Mouse (Mus musculus) cerebellum, postnatal 25 days (tissue): ENCODE data around the gene Msi2.
A peak's percentile ranks its signal among the peaks of the same experiment; 100 is the strongest.

Source experiments
- DNase-seq, 2 experiments: peaks; one replicate each; pipeline ENCODE4 v3.0.0; 2021; ENCODE audit warnings: mixed read lengths in 2 of 2

The Msi2 gene

DNA sequence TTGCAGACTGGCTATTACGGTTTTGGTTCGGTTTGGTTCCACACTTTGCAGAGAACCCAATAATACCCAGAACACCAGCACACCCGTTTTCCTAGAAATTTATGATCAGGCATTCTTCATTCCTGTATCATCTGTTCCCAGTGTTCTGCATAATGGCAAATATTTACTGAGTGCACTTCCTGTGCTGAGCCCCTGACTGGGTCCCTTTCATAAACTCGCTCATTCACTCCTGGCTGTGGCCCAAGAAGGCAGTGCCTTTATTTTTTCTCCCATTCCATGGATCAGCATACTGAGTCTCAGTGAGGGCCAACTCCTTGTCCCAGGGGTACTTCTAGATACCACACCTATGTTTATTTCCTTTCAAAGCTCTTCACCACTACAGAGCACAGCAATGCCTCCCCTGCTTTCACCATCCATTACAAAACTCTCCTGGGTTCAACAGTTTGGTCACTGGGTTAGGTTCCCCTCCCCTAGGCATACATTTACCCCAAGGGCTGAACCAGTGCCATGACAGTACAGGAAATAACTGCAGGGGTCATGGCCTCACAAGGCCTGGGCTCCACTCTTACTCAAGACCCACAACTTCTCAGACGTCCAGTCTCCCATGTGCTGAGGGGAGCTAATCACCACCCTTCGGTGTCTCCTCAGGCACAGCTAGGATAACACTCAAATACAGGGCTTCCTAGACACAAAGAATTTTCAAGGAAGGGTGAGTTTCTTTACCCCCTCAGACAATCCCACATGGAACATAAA lies 160.3 kb downstream of the Msi2 start:
- no peak for DNase-seq

DNA sequence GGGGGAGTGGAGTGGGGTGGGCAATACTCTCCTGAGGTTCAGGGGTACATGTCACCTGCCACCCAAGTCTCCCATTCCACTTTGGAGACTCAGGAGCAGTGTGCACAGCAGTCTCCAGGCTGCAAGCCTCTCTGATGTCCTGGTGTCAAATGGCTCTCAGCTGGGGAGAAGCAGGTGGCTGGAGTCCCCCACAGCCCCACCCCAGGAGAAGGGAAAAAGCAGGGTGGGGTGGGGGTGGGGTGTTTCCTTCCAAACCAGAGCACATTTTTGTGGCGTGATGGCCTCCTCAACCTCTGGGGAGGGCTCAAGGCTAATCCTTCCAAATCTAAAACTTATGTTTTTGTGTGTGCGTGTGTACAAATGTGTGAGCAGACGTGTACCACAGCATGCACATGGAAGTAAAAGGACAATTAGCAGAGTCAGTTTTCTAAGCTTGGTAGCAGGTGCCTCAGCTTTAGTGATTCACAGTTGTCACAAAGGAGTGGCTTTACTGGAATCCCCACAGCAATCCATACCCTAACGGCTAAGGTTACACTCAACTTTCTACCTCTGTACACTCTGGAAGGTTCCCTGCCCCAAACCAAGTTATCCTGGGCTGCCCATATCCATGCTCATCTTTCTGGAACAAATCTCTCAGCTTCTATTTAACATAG lies 161.1 kb downstream of the Msi2 start:
- DNase-seq = no peak

DNA sequence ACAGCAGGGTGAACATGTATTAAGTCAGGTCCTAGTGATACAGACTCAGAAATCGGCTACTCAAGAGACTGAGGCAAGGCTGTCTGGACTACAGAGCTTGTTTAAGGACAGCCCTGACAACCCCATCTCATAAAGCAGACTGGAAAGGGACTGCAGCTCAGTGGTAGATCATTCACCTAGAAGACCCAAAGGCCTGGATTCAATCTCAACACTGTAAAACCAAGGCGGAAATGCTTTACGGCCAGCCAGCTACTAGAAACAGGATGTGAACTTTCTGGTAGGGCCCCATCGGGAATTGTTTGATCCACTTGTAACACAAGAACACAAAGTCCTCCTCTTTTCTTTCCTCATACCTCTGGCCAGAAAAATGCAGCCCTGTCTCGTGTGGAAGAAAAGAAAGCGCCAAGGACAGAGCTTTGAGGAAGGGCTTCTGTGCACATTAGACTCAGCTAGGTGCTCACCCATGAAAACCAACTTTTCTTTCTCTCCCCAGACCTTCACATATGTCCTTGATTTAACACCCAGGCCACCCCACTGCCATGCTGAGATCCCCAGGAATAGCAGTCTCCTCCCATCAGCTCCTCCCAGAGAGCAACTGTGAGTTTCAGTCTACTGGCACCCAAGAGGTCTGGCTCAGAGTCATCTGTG lies 162.3 kb downstream of the Msi2 start:
- no peak for DNase-seq

DNA sequence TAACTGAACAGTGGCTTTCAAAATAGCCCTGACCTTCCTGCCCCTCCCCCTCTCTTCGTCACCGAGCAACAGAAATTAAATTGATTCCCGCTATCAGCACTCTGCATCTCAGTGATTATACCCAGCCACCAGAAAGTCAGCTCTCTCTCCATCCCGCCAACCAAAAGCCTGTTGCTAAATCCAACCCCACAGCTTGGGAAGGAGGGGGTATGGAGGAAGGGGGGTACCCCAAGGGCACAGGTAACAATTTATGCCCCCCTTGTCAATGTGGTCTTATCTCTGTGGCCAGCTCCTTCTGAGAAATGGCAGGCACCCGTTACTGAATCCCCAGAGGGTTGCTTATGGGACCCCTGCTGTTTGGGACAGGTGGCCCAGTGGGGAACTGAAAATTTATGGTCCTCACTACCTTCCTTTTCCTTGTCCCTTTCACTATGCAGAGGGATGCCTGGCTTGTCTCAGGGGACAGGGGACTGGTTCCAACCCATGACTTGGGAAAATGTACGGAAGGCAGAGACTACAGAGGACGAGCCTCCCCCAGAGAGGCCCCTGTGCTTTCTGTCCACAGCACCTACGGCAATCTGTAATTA lies 163.0 kb downstream of the Msi2 start:
- no peak for DNase-seq

DNA sequence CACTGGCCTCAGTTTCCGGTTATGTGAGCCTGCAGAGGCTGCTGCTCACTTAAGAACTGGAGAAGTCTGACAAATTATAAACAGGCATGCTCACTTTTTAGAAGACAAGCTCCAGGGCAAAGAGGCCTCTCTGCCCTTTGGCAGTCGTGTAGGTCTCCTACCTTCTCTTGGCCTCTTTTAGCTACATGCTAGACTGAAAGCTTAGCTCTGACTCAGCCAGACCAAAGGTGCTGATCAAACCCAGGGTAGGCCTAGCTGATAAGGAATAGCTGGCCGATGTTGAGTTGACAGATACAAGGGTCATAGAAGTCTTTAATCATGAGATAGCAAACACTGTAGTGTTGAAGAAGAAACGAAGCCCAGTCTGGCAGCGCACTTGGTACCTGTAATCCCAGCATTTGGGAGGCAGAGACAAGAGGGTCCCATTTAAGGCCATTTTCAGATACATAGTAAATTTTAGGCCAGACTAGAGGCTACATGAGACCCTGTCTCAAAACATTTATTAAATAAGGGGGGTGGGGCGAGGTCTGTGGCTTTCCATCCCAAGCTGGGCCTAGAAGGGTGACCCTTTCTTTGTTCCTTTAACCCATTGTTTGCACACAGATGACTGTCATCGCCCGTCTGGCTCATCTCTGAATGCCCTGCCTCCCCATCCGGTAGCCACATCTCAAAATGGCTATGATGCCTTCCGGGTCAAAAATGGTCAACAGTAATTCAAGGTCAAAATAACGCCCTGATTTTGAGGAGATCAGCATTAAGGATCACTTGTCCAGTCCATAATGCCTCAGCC lies 164.6 kb downstream of the Msi2 start:
- no peak for DNase-seq

DNA sequence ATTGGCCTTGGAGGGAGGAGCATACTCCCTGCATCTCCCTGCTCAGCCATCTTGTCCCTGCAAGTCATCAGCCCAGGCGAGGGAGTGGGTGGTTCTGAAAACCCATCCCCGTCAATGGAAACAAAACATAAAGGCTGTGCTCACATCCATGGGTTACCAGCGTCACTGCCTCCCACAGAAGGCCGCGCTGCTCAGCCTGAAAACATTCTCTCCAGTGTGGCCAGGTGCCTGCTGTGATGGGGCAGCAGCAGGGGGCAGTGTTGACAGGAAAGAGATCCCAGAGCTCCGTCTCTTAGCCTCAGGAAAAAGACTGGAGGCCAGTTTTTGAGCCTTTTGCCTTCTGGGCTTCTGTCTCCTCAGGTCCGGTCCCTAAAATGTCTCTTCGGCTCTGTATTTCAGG lies 165.3 kb downstream of the Msi2 start:
- DNase-seq = peak; percentile 80 to 85

DNA sequence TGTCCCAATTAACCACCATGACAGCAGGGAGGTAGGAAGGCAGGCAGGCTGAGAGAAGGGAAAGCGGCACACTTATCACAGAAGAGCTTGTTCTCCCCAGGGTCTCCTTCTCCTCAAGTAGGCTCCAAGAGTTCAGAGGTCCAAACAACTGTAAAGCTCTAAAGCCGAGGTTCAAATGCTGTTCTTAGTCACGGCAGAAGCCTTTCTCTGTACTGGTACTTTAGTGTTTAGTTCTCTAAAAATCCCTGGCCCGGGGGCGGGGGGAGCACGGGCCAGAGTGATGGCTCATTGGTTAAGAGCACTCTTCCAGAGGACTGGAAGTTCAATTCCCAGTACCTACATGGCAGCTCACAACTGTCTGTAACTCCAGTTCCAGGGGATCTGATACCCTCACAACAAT lies 165.9 kb downstream of the Msi2 start:
- no peak for DNase-seq

DNA sequence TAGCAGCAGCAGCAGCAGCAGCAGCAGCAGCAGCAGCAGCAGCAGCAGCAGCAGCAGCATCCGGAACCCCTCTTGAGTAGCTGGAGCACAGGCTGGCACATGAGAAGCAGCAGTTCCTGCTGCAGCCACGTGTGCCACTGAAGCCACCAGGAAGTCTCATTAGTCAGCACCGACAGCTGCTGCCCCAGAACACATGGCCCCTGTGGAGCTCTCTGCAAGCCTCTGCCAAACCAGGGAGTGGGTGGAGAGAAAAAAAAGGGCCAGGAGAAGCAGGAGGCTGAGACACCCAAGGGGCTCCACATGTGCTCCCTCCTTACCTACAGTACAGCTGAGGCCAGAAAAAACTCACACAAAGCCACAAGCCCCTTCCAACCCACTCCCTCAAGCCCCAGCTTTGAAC lies 167.3 kb downstream of the Msi2 start:
- no peak for DNase-seq

DNA sequence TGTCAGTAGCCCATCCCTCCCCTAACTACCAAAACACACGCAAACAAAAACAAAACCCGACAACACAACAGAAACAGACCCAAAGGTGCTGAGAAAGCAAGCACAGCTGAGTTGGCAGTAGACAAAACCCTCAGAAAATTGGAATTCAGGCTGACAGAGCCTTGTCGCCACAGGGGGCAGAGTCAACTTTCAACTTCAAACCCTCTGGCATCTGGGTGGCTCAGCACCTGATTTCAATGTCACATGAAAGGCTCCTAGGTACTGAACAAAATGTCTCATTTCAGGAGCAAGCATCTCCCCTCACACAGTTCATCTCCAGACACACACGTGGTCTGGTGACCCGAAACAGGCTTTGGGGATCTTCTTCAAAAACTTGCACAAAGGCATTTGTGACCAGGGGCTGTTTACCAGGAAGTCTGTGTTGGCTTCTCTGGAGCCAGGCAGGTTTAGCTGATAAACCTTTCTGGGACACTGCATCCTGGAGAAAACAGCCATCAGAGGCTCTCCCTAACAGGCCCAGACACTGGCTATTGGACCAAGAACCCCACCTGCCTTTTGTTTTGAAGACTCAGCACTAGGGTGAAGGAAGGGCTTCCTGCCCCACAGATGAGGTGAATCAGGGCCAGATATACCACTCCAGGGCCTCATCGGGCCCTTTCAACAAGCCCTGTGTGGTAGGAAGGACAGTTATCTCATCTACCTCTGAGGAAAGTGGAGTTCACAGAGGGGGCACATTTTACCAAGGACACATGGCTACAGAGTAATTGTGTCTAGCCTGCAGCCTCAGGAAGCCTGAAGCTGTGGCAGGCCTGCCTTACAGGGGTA lies 168.0 kb downstream of the Msi2 start:
- no peak for DNase-seq

DNA sequence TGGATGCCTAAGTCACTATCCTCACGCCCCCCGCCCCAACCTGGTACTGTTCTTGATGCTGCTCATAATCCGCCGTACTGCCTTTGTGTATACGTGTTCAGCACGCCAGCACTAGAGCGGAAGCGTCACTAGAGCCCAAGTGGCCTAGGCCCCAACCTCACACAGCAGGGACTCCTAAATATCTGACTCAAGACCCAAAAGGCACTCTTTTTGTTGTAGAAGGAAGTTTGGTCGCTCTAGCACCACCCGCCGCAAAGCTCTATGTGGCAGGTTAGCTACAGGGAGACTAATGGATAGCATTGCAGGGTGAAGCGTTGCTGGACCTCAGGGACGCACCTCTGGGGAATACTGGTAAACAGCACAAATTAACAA lies 168.8 kb downstream of the Msi2 start:
- DNase-seq = no peak

DNA sequence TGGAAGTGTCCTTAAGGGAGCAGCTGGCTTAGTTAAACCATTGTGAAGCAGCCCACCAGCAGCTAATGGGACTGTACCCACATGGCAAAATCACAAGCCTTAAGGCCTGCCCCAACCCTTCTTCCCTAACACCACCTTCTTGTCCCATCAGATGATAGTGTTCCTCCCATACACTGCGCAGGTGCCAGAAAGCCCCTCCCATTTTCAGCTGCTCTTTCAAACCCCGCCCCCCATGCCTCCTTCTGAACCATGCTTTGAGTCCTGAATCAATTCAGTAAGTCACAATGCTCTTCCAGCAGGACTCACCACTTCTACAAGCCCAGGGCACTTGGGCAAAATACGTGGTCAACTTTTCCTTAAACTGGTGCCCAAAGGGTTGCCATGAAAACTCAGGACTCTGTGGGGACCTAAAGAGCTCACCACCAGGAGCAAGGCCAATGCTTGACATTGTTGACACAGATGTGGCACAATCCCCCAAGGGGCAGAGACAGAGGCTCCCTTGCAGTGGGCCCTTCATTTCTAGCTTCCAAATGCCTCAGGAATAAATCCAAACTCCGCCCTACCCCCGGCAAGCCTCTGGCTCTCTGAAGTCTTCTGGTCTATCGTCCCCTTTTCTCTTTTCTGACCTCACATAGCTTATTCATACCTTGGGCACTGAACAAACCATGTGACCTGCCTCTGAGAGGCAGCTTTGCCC lies 169.3 kb downstream of the Msi2 start:
- no peak for DNase-seq

DNA sequence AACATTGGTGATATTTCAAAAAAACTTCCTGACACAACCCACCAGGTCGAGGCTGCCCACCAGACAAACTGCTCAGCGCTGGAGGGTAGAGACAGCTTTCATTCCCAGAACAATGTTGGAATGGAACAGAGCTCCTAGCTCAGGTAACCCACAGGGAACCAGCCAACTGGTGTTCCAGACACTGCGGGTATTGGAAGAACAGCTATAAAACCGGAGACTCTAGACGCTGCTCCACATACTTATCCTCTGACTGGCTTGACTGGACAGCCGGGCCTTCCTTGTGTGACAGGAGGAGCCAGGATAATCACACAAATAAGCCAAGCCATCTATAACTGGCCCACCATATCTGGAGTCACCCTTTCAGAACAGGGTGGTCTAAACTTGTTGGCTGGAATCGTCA lies 169.9 kb downstream of the Msi2 start:
- no peak for DNase-seq

DNA sequence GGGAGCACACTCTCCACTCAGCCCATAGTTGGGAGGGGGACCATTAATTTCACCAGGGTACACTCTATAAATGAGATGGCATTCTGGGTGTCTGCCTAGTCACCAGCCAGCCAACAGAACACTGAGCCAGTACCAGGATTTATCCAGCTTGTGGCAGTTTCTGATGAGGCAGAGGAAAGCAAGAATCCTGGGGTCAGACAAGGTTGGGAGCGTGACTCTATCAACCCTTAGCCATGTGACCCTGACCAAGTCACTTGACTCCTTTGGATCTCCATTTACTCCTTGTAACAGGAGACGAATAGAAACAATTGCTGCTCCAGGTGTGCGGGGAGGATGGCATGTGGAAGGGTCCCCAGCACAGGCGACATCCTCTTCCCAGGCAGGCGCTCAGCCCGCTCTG lies 174.5 kb downstream of the Msi2 start:
- no peak for DNase-seq

DNA sequence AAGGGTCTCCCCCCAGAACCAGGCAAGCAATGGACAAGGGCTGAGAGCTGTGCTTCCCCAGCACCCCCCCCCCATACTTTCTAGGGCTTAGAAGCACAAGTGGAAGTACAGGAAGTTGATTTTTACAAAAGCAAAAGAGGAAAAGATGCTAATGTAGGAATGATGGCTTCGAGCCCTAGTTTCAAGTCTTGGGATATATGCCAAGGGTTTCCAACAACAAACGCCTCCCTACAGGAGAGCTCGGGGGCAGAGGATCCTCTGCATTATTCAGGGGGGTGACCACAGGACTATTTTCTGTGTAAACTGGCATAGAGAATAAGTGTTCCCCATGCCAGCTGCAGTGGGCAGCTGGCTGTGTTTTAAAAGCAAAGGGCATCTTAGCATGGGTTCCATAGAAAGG lies 175.5 kb downstream of the Msi2 start:
- DNase-seq = no peak

DNA sequence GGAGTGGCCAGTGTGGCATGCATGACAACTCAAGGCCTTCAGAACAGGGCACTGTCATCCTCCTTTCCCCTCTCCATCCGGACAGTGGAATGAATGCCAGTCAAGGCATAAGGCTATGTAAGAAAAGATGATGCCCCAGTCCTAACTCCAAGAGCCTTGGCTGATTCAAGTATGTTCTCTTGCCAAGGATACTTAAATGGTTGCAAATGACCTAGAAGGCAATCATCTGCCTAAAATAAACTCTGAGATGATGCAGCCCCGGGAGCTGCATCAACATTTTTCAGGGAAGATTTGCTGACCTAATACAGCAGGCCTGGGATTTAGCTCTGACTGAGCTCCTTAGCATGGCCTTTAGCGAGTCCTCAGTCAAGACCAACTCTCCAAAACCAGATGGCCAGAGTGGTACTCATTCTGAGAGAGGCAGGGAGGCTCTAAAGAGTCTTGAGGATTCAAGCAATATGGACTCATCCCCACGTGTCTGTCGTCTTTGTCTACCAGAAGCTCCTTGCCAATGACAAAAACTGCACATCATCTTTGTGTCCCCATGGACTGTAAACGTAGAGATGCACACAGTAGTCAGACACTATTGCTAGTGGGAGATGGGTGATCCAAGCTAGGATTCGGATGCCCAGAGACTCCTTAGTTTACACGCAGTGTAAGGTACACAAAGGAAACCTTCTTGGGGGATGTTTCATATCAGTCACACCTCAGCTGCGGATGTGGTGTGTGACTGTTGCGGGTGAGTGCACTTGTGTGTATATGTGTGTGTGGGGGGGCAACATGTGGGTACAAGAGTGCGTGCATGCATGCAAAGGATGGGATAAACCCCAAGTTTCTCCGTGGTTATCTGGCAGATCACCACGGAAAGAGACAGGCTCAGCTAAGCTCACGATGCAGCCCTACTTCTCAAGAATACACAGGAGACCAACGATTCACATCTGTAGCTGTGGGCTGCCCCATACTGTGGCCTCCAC lies 176.4 kb downstream of the Msi2 start:
- DNase-seq = no peak

DNA sequence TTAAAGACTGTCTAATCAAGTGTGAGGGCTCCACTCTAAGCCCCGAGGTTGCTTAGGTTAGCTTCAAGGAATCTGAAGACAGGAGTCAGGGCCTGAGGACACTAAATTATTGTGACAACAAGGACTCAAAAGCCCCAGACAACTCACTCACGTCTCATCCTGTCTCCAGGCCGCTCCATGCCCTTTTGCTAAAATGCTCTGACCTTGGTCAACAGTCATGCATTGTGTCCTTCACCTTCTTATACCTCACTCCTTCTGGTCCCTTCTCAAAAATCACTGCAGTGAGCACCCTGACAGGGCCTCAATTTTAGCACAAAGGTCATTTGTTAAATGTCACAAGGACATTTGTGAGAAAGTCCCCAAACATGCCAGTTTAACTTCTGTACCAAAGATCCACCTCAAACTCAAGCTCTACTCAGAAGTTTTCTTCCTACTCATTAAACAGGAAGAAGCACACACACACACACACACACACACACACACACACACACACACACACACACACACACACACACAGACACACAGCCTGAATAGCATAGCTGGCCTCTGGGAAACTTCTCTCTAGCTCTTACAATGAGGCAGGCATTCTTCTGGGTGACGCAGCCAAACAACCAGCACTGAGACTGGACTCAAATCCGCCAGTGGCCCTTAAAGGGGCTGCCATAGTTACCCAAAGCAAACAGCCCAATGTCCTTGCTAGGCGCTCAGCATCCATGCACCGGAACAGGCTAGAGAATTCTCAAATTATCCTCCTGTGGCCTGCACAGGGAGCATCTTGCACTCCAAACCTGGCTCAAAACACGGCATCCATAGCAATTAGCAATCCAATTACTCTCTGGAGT lies 178.5 kb downstream of the Msi2 start:
- DNase-seq = no peak

DNA sequence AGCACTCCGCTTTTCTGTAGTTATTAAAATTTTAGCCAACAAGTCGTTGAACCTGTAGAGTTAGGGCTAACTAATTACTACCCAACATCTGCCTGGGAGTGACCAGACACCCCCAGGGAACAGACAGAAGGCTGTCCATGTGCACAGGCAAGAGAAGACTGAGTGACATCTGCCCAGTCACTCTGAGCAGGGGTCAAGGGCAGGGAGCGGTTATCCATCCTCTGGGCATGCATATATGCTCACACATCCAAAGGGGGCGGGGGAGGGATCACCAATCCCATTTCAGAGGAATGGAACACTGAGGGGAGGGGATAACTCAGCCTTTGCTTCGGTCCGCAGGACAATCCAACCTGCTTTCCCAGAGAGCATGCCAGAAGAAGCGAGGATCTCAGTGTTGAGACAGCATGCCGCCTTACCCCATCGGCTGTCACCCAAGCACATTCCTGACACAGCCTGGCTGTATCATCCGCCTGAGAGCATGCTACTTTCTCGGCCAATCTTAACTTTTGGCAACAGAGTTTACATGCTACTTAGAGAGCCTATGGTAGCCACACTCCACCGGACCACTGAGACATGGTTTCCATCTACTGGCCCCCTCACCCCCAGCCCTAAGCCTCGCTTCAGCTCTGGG lies 179.5 kb downstream of the Msi2 start:
- no peak for DNase-seq

DNA sequence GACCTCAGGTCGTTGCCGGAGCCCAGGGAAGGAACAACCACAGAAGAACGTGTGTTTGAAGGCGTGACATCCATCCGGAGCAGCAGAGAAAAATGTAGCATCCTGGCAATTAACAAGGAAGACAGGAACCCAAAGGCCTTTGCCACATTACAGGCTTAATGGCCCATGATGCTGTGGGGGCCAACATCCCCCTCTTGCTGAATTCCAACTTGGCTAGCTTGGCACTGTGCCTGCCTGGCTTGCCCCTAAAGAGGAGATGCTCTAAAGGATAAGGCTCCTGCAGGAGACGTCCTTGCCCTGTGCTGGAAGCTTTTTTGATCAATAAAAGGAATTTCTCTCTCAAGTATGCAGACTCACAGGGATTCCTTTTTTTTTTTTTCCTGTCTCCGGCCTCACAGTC lies 181.0 kb downstream of the Msi2 start:
- no peak for DNase-seq

DNA sequence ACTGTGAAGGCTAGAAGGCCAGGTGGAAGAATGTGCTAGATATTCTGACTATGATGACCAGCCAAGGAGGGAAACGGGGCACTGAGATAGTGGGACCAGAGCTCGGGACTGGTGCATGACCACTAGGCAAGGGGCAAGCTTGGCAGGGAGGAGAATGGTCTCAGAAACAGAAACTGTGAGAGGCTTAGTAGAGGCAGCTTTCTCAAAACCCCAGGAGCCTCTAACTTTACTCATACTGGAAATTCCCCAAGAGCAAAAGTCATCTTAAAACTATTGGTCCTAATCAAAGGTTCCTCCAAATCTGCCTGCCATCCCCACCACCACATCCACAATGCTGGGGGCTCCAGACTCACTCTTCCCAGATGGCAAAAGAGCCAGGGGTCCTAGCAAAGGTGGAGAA lies 181.5 kb downstream of the Msi2 start:
- no peak for DNase-seq
